Mouse (Mus musculus) neural tube, embryonic 10.5 days (tissue): Measurements from ENCODE around the gene Pls3.
A peak's percentile ranks its signal among the peaks of the same experiment; 100 is the strongest.

Experiments used
- DNase-seq: peaks from one replicate; pipeline ENCODE4 v3.0.0-alpha.2; 2017; ENCODE audit warnings: low spot score; ENCODE audit errors: extremely low spot score

Gene Pls3

DNA sequence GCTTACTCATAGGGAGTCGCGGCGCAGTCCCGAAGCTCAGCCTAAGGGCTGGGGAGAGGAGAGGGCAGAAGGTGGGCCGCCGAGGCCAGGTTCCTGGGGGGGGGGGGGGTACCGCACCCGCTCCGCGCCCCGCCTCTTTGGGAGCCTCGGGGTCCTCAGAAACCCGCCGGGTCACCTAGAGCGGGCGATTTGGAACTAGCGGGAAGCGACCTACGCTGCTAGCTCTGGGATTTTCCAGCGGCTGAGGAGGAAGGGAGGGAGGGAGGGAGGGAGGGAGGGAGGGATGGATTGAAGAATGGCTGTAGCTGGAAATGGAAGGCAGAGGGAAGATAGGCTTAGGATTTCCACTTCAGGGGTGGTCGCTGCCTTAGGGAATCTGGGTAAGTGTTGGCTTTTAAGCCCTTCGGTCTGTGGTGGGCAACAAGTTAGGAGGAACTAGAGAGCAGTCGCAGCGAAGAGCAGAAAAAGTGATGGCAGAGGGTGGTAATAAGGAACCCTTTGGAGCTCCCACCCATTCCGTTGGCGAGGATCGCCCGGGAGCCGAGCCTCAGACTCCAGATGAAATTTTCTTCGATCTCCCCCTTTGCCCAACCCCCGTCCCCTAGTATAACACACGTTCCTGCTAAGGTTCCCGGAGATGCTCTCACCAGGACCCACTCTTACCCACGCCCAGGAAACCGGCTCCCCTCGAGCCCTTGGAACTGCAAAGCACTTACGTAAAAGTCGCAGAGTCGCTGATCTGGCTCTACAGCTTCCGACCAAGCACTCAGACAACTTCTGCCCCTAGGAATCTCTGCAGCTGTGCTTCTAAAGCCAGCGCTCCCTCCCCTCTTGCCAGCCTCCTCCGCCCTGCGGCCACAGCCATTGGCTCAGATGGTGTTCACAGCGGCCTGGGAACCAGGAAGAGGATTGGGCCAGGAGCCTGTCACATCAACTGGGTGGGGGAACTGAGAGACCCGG, at the start of gene Pls3:
Pls3 (minus strand) TSS at position 851 of the 960 bp plus-strand sequence.
- peak; percentile 76 for DNase-seq

DNA sequence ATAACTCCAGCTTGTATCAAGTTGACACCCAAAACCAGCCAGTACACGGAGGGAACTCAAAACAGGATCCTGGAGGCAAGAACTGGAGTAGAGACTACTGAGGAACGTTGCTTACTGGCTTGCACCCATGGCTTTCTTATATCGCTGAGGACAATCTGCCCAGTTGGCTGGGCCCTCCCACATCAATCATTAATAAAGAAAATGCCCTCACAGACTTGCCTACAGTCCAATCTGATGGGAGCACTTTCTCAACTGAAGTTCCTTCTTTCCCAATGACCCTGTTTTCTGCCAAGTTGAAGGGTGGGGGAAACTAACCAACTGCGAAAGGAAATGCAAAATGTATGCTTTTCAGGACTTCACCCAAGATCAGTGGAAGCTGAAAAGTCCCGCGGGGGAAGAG, 20.7 kb upstream of the Pls3 start:
- DNase-seq = no peak

DNA sequence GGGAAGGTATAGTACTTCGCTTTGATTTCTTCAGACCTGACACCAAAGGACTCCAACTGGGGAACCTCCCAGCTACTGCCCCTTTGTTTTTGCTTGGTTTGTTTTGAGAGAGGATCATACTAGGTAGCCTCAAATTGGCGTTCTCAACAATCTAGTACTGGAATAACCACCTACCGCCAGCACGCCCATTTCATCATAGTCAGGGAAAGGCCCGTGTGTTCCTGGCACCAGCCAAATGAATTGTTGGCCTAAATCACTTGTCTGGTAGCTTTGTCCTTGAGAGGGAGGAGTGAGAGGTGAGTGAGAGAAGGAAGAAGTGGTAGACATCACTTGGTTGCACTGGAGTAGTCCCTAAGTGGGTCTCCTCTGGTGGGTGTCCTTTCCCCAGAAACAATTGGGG, 584 bp upstream of the Pls3 start:
- peak; percentile 11 for DNase-seq

DNA sequence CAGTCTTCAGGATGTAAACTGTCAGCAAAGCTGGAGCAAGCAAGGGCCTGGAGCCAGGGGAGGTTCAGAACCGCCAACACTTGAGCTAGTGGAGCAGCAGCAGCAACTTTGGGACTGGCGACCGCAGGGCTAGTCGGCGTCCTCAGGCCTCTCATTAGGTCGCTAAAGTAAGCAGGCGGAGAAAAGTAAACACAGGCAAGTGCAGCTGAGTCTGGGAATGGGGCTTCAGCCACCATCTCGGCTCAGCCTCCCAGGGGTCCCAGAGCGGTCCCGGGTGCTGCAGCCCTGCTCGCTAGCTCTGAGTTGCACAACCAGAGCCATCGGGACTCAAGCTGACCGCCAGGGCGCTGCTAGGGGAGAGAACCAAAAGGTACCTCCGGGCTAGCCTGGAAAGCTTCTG, 1.2 kb downstream of the Pls3 start:
- peak; percentile 48 for DNase-seq

DNA sequence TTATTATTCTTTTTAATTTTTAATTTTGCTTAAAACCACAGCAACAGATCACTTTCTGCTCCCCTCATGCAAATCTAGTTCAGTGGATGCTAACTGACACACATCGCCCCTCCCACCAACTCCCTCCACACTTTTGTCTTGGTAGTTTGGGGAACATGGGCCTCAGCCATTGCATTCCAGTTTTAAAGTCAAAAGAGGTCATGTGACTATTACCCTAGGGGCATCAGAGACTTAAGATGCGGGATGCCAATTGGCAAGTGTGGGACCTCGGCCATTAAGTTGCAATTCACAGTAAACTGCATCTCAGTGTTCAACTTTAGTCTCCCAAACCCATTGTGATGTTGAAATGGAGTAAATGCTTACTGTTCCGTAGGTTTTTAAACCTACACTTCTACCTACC, 1.7 kb downstream of the Pls3 start:
- no peak for DNase-seq

DNA sequence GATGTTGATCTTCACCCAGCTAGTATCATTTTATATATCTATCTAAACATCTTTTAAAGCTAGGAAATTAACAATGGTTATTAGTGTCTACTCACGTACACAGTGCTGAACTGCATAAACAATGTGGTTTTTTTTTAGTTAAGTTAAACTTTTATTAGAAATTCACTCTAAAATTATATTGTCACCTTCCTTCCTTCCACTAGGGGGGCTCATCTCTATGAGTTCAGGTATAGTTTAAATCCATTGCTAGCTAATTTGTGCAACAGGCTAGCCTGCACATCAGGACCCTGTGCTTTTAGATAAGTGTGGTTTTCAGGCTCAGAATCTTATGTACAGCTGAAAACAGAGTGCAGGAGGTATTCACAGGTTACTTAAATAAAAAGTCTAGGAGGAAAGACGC, 3.1 kb downstream of the Pls3 start:
- no peak for DNase-seq

DNA sequence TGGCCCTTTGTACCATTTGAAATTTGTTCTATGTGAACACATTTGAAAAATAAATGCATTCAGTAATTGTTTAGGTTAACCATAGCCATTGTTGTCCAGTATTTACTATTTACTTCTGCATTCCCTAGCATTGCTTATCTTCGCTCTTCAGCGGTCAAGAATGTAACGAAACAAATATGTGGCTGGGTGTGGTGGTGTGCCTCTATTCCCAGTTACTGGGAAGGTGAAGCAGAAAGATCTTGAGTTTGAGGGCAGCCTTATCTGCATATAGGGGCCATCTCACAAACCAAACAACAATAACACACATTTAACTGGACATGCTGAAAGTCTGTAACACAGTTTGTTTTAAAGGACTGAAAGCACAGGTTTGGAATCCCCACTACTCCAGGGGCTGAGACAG, 13.3 kb downstream of the Pls3 start:
- DNase-seq = no peak

DNA sequence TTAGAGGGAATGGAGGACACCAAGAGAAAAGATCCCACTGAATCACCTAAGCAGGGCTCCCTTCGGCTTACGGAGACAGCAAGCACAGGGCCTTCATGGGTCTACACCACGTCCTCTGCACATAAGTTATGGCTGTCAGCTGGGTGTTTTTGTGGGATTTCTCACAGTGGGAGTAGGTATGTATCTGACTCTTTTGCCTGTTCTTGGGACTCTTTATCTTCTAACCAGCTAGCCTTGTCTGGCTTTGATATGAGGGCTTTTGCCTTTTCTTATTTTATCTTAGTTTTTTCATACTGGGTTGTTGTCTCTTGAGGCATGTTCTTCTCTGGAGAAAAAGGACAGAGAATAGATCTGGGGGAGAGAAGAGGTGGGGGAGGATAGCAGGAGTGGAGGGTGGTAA, 20.7 kb downstream of the Pls3 start:
- DNase-seq = no peak

DNA sequence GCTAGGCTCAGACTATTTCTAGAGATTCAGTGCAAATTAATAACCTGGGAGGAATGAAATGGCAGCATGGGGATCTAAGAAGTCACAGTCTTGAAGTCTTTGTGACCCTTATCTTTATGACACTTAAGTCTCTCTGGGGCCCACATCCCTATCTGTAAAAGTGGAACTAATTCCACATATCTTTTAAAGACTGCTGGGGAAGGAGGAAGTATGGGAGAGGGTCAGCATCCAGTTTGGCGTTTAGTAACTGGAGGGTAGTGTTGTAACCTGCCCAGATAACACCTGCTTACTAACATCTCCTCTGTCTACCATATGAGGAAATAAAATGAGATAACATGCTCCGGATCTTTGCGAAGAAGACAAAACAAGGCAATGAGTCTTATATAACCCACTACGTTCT, 30.7 kb downstream of the Pls3 start:
- DNase-seq = no peak

DNA sequence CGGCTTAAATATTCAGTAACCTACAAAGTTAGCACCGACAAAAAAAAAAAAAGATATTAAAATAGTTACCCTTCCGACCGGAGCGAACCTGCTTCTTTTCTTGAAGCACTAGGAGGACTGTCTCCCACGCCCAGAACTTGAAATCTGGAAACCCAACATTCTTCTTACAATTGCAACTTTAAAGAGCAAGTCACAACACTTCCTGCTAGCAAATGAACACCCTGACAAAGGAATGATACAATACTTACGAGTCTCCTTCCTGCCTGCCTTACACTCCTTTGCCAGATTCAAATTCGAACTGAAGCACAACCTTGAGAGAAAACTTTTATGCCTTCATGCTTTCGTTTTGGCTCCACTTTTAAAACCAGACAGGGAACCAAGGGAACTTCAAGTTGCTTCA, 32.1 kb downstream of the Pls3 start:
- no peak for DNase-seq

DNA sequence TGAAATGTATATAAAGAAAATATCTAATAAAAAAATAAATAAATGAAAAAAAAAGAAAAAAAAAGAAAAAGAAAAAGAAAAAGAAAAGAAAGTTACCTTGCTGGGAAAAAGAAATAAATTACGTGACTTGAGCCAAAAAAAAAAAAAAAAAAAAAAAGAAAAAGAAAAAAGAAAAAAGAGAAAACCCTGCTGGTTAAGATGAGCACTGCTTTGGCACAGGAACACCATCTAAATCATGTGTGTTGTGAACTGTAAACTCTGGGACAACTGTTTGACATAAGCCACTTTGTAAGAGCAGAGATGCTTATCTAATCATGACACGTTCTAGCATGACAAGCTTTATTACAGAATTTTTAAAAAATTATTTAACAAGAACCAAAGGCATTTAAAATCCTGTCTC, 32.9 kb downstream of the Pls3 start:
- no peak for DNase-seq

DNA sequence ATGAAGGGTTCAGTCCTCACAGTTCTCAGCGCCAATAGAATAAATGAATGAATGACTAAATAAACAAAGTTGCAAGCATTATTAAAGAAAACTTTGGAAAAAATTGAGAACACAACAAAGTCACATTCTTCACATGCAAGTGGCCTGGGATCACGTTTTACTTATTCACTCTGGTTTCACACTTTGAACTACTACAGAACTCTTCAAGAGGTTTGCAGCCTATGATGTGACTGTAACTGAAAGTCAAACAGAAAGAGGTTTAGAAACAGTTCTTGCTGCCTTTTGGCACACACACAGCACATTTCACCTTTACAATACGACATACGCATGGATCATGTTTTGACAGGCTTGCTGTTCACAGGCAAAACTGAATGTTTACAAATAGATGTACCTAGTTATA, 34.7 kb downstream of the Pls3 start:
- DNase-seq = no peak

DNA sequence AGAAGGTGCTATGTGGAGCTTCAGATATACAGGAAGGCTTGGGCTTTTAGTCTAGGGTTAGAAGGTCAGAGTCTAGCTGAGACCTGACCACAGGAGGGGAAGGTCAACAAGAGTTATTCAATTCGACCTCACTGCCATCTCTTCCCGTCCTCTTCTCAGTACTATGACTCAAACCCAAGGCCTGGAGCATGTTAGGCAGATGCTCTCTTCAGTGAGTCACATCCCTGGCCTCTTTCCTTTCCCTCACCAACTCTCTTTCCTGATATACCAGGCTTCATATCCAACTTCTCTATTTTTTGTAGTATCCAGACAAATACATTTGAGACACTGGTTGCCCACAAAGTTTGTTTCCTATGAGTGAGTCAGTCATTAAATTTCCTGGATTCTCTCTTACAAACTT, 40.1 kb downstream of the Pls3 start:
- DNase-seq = no peak

DNA sequence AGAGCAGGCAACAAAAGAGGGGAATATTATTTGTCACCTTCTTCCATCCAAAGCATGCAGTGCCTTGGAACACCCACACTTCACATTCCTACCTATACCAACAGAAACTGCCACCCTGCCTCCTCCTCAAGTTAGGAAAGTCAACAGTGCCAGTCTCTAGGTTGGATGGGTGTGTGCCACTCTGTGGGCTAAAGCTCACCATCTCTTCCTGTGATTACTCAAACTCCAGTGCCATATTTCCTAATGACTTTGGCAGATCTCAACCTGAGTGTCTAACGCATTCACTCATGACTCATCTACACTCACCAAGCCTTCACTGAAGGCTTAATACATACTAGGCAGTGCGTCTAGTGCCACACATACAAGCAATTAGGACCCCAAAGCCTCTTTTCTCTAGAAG, 40.7 kb downstream of the Pls3 start:
- DNase-seq = no peak

DNA sequence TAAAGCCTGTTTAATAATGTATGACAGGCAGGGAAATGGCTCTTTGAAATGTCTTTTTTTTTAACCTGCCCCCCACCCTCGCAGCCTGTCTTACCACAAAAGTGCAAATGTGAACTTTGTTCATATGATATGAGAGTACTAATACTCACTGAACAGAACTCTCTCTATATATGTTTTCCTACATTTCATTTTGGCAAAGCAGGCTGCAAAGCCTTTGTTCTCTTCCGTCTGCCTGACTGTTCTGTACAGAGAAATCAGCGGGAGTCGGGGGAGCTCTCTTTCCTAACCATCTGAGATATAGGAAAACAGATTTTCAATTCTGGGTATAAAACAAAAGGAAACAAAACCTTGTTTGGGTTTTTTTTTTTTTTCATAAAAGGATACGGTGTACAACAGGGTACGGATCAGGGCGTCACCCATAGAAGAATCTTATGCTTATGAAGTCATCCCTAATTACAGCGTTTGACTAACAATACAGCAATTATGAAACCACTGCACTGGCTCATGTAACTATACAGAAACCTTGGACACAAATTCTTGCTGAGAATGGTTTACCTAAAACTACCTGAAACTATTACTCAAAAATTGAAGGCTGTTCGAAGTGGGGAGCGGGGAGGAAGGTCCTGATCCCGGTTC, 41.9 kb downstream of the Pls3 start:
- DNase-seq = no peak

DNA sequence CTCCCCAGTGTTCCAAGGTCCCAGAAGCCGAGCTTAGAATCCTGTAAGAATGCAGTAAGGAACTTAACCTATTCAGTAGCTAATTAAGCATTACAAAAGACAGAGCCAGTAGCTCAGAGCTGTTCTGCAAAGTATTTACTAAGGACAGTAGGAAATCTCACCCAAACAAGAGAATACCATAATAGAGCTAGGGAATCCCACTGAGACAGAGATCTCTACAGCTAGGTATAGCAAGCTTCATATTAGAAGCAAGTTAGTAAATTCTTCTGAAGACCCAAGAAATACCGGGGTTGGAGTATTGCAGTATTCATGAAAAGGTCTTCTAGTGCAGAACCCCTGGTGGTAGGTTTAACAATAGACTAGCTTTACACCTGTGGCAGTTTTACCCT, 45.1 kb downstream of the Pls3 start:
- DNase-seq = no peak

DNA sequence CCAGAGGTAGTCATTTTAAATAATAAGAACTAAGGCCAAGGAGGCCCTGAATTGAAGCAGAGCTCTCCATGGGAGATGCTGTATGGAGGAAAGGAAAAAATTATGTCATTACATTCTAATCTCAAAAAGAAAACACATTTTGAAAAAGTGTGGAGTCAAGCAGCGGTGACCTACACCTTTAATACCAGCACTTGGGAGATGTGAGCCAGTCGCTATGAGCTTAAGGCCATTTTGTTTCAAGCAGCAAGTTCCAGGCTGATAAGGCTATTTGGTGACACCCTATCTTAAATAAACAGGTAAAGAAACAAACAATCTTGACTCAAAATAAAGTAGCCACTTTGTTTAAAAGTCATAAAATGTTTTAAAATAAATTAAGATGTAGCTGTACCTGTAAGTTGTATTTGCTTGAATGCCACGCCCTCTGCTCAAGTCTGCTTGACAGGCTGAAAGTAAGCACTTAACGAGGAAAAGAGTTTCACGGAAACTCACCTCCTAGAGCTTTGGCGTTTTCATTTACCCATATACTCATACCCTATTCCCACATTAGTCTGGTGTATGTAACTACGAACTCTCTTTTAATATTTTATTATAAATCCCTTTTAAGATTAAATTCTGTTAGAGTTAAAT, 45.6 kb downstream of the Pls3 start:
- no peak for DNase-seq

DNA sequence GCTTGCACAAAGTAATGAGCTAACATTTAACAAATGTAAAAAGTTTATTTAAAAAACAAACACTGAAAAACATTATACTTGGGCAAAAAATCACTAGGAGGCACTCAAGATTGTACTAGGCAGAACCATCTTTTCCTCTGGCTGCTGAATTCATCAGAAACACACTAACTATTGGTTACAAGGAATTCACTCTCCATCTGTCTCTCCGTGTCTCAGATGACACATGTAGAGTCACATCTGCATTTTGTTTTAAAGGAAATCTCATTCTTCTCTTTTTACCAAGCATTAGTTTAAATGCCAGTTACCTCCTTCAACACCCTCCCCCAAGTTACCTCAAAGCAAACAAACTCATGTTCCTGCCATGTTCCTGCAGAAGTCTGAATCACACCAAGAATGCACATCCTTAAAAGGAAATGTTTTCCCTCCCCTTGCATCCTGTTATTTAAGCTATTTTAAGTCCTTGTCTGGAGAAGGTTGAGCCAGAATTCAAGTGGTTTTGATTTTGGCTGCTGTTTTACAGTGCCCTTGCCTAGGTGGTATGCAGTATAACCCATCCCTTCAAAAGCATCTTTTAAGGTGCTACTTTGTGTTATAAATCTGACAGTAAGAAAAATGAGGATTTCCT, 56.2 kb downstream of the Pls3 start:
- no peak for DNase-seq

DNA sequence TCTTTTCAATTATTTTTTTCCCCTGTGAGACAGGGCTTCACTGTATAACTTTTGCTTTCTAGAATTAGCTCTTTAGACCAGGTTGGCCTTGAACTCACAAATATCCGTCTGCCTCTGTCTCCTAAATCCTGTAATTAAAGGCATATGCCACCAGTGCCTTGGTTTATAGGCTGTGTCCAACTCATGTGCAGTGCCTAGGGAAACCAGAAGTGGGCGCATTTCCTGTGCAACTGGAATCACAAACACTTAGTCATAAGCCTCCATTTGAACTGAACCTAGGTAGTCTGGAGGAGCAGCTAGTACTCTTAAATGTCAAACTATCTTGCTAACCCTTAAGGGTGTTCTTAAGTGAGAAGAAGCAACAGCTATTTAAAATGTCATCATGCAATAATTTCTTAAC, 60.0 kb downstream of the Pls3 start:
- no peak for DNase-seq

DNA sequence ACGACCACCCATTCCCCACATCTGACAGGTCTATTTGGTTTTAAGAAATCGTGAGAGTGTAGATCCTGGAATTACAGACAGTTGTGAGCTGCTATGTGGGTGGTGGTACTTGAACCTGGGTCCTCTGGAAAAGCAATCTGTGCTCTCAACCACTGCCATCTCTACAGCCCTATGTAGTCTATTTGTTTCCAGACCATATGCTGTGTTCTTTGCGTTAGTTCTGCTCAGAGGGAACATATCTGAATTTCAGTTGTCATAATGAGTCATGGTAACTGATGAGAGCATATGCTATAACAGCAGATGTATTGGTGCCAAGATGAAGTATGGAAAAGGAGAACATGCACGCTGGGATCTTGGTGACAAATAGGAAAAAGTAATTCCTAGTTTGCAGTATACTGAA, 60.9 kb downstream of the Pls3 start:
- DNase-seq = no peak

DNA sequence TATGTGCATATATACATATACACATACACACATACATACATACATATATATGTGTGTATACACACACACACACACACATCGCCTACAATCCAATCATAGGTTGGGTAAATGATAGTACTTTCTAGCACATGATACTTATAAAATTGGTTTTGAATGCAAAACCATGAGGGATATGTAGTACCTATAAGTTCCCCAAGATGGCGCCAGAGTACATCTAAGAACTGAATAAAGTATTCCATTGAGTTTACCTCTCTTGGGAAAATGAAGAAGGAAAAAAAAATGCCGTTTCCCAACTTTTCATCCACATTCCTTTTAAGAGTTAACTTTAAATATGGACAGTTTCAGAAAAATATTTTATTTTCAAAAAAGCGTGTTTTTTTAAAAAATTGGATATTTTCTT, 78.4 kb downstream of the Pls3 start:
- no peak for DNase-seq

DNA sequence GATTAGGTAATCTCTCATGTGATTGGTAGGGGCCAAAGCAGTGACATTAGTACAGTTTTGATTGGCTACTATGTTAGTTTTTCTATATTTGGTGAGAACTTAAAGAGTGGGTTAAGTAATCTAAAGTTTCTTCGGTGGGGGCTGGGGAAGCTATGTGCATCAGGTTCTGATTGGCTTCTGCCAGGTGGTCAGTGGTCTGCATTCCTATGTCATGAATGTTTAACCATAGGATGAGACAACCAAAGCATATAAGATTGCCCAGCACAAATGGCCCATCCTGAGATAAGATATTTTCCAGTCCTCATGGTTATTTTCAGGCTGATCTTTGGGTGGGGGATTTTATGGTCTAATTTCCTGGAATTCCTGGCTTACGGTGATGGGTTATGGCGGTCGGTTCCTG, 95.2 kb downstream of the Pls3 start:
- DNase-seq = no peak
